Mouse (Mus musculus): ENCODE results near the gene Olfr65.

DNA sequence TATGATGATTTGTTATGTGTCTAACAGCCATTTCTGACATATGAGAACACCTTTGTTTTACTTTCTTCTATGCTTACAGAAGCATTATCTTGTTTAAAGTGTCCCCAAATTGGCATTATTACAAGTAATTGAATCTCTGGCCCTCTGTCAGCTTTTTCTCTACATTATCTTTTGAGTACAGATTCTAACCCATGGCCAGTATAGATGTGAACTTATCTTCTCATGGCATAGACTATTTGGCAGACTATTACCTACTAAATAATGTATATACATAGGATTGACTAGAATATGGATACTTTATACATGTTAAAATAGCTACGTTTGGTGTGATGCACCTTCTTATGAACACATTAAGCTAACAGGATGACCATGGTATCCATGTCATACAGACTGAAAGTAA, 48.6 kb upstream of the Olfr65 start:
- TF ChIP-seq CTCF (IDR thresholded peaks at IDR 0.05; ENCODE audit: low read depth, low read length) (no peak), POLR2A (IDR thresholded peaks at IDR 0.05; ENCODE audit: extremely low read depth, insufficient read depth, low read length) (no peak)

All from liver, adult 2 months (tissue).